Mouse (Mus musculus): ENCODE measurements at regions not wholly inside any gene's neighbourhood (a gene's known extent, or its start where the extent isn't known, plus 50 kb on each side); places are given as distances from the start of the nearest gene placed in this dataset.

GRCm38 (mm10) chr2:137754481-137754880, 501.9 kb upstream of the Btbd3 start:
- no peak for ATAC-seq (ENCODE audit: insufficient number of reproducible peaks, insufficient read depth, low FRiP score, low TSS enrichment, low read depth)
- Histone ChIP-seq H3K27ac (no peak overlapping the region), H3K4me2 (no peak overlapping the region), H3K4me1 (replicated peaks) (peaks cover 14% of the 10 kb centered on the region), H3K36me3 (no peaks in the 10 kb centered on the region), H3K9me3 (no peaks in the 10 kb centered on the region), H3K4me3 (replicated peaks) (no peak overlapping the region), H3K9ac (replicated peaks) (no peak overlapping the region), H3K27me3 (no peaks in the 10 kb centered on the region)
- WGBS, result 92% methylated on average over 3 of the region's 3 CpGs

GRCm38 (mm10) chr2:137732410-137732809, 524.0 kb upstream of the Btbd3 start:
- Histone ChIP-seq H3K27me3 (peaks cover 9% of the 10 kb centered on the region; the same call in 1 of the 2 replicates), H3K4me1 (replicated peaks) (peaks cover 15% of the 10 kb centered on the region), H3K36me3 (no peaks in the 10 kb centered on the region), H3K27ac (no peak overlapping the region), H3K9ac (replicated peaks) (no peak overlapping the region), H3K9me3 (no peaks in the 10 kb centered on the region), H3K4me2 (no peak overlapping the region), H3K4me3 (replicated peaks) (no peak overlapping the region)
- WGBS, result 8% methylated on average over 2 of the region's 2 CpGs
- ATAC-seq (ENCODE audit: insufficient number of reproducible peaks, insufficient read depth, low FRiP score, low TSS enrichment, low read depth), result no peak

- peaks cover 9% of the 10 kb centered on the region; the same call in 1 of the 2 replicates for H3K27me3 ChIP-seq
- H3K27ac ChIP-seq, result no peak overlapping the region
- H3K4me3 ChIP-seq (replicated peaks), result no peak overlapping the region
- no peak overlapping the region for H3K9ac ChIP-seq (replicated peaks)
- ATAC-seq (ENCODE audit: insufficient number of reproducible peaks, insufficient read depth, low FRiP score, low TSS enrichment, low read depth), result no peak
- no peak overlapping the region for H3K4me2 ChIP-seq
- no peaks in the 10 kb centered on the region for H3K9me3 ChIP-seq
- no peaks in the 10 kb centered on the region for H3K36me3 ChIP-seq
- 70% methylated on average over 12 of the region's 12 CpGs for WGBS
- peaks cover 15% of the 10 kb centered on the region for H3K4me1 ChIP-seq (replicated peaks)
Observed at GRCm38 (mm10) chr2:137730472-137730931, 525.9 kb upstream of the Btbd3 start.

- Histone ChIP-seq H3K27me3 (peaks cover 9% of the 10 kb centered on the region; the same call in 1 of the 2 replicates), H3K9ac (replicated peaks) (no peak overlapping the region), H3K9me3 (no peaks in the 10 kb centered on the region), H3K4me1 (replicated peaks) (peaks cover 15% of the 10 kb centered on the region), H3K4me2 (no peak overlapping the region), H3K36me3 (no peaks in the 10 kb centered on the region), H3K27ac (no peak overlapping the region), H3K4me3 (replicated peaks) (no peak overlapping the region)
- 53% methylated on average over 6 of the region's 6 CpGs for WGBS
- no peak for ATAC-seq (ENCODE audit: insufficient number of reproducible peaks, insufficient read depth, low FRiP score, low TSS enrichment, low read depth)
Observed at GRCm38 (mm10) chr2:137729871-137730270, 526.5 kb upstream of the Btbd3 start.

GRCm38 (mm10) chr2:137729207-137729606, 527.2 kb upstream of the Btbd3 start:
- no peaks in the 10 kb centered on the region for H3K36me3 ChIP-seq
- H3K27ac ChIP-seq, result no peak overlapping the region
- H3K4me1 ChIP-seq (replicated peaks), result peaks cover 15% of the 10 kb centered on the region
- H3K9me3 ChIP-seq, result no peaks in the 10 kb centered on the region
- 12% methylated on average over 4 of the region's 4 CpGs for whole genome bisulfite sequencing
- no peak for ATAC-seq (ENCODE audit: insufficient number of reproducible peaks, insufficient read depth, low FRiP score, low TSS enrichment, low read depth)
- no peak overlapping the region for H3K9ac ChIP-seq (replicated peaks)
- peaks cover 9% of the 10 kb centered on the region; the same call in 1 of the 2 replicates for H3K27me3 ChIP-seq
- H3K4me3 ChIP-seq (replicated peaks), result no peak overlapping the region
- no peak overlapping the region for H3K4me2 ChIP-seq

GRCm38 (mm10) chr2:137723651-137724050, 532.7 kb upstream of the Btbd3 start:
- Histone ChIP-seq H3K9me3 (no peaks in the 10 kb centered on the region), H3K27me3 (no peaks in the 10 kb centered on the region; the same call in 1 of the 2 replicates), H3K9ac (replicated peaks) (no peak overlapping the region), H3K36me3 (no peaks in the 10 kb centered on the region), H3K4me3 (replicated peaks) (no peak overlapping the region), H3K4me2 (no peak overlapping the region), H3K4me1 (replicated peaks) (no peaks in the 10 kb centered on the region; the same call in 1 of the 2 replicates), H3K27ac (no peak overlapping the region)
- WGBS, result 89% methylated on average over 1 of the region's 1 CpGs
- ATAC-seq (ENCODE audit: insufficient number of reproducible peaks, insufficient read depth, low FRiP score, low TSS enrichment, low read depth), result no peak

- Histone ChIP-seq H3K9me3 (no peaks in the 10 kb centered on the region), H3K27ac (no peak overlapping the region), H3K4me2 (no peak overlapping the region), H3K4me3 (replicated peaks) (no peak overlapping the region), H3K9ac (replicated peaks) (no peak overlapping the region), H3K36me3 (no peaks in the 10 kb centered on the region), H3K4me1 (replicated peaks) (no peaks in the 10 kb centered on the region), H3K27me3 (no peaks in the 10 kb centered on the region)
- ATAC-seq (ENCODE audit: insufficient number of reproducible peaks, insufficient read depth, low FRiP score, low TSS enrichment, low read depth), result no peak
- 84% methylated on average over 7 of the region's 7 CpGs for WGBS
Observed at GRCm38 (mm10) chr2:137721767-137722424, 534.5 kb upstream of the Btbd3 start.

GRCm38 (mm10) chr2:137715891-137716290, 540.5 kb upstream of the Btbd3 start:
- Histone ChIP-seq H3K27me3 (no peaks in the 10 kb centered on the region), H3K9me3 (no peaks in the 10 kb centered on the region), H3K4me3 (replicated peaks) (no peak overlapping the region), H3K4me2 (no peak overlapping the region), H3K36me3 (no peaks in the 10 kb centered on the region), H3K9ac (replicated peaks) (no peak overlapping the region), H3K27ac (no peak overlapping the region), H3K4me1 (replicated peaks) (0 out of 2 replicates have a peak, but pooled peaks cover 6% of the 10 kb centered on the region)
- peak; percentile 37; the same call in 1 of the 2 replicates for ATAC-seq (ENCODE audit: insufficient number of reproducible peaks, insufficient read depth, low FRiP score, low TSS enrichment, low read depth)
- 72% methylated on average over 2 of the region's 2 CpGs for WGBS

- Histone ChIP-seq H3K27ac (no peak overlapping the region), H3K9ac (replicated peaks) (no peak overlapping the region), H3K36me3 (no peaks in the 10 kb centered on the region), H3K4me1 (replicated peaks) (peaks cover 9% of the 10 kb centered on the region; the same call in 1 of the 2 replicates), H3K9me3 (no peaks in the 10 kb centered on the region), H3K4me3 (replicated peaks) (no peak overlapping the region), H3K4me2 (no peak overlapping the region), H3K27me3 (peaks cover 19% of the 10 kb centered on the region)
- no peak for ATAC-seq (ENCODE audit: insufficient number of reproducible peaks, insufficient read depth, low FRiP score, low TSS enrichment, low read depth)
- WGBS, result 9% methylated on average over 4 of the region's 4 CpGs
Observed at GRCm38 (mm10) chr2:137706528-137706988, 549.8 kb upstream of the Btbd3 start.

- no peak overlapping the region for H3K4me2 ChIP-seq
- H3K4me3 ChIP-seq (replicated peaks), result no peak overlapping the region
- no peak overlapping the region for H3K9ac ChIP-seq (replicated peaks)
- H3K4me1 ChIP-seq (replicated peaks), result peaks cover 9% of the 10 kb centered on the region; the same call in 1 of the 2 replicates
- H3K27ac ChIP-seq, result no peak overlapping the region
- no peak for ATAC-seq (ENCODE audit: insufficient number of reproducible peaks, insufficient read depth, low FRiP score, low TSS enrichment, low read depth)
- no peaks in the 10 kb centered on the region for H3K36me3 ChIP-seq
- WGBS, result 45% methylated on average over 14 of the region's 14 CpGs
- H3K27me3 ChIP-seq, result peaks cover 19% of the 10 kb centered on the region
- no peaks in the 10 kb centered on the region for H3K9me3 ChIP-seq
Observed at GRCm38 (mm10) chr2:137705724-137706422, 550.5 kb upstream of the Btbd3 start.

- H3K4me1 ChIP-seq (replicated peaks), result peaks cover 9% of the 10 kb centered on the region; the same call in 1 of the 2 replicates
- ATAC-seq (ENCODE audit: insufficient number of reproducible peaks, insufficient read depth, low FRiP score, low TSS enrichment, low read depth), result no peak
- no peaks in the 10 kb centered on the region for H3K9me3 ChIP-seq
- peaks cover 19% of the 10 kb centered on the region for H3K27me3 ChIP-seq
- H3K27ac ChIP-seq, result no peak overlapping the region
- no peaks in the 10 kb centered on the region for H3K36me3 ChIP-seq
- no peak overlapping the region for H3K4me3 ChIP-seq (replicated peaks)
- 41% methylated on average over 12 of the region's 12 CpGs for WGBS
- H3K9ac ChIP-seq (replicated peaks), result no peak overlapping the region
- no peak overlapping the region for H3K4me2 ChIP-seq
Observed at GRCm38 (mm10) chr2:137704948-137705723, 551.2 kb upstream of the Btbd3 start.
